Mouse (Mus musculus) cerebral cortex, adult 2 months (tissue): ENCODE results near the gene Gm12253.

ENCODE experiments used
- WGBS: fragments of 180-500 bp; shearing (Covaris S2); methylation state at CpG from one replicate; pipeline ENCODE4 v1.1.7; 2018; 5-methylcytosine and 5-hydroxymethylcytosine counted together

Gene Gm12253

DNA sequence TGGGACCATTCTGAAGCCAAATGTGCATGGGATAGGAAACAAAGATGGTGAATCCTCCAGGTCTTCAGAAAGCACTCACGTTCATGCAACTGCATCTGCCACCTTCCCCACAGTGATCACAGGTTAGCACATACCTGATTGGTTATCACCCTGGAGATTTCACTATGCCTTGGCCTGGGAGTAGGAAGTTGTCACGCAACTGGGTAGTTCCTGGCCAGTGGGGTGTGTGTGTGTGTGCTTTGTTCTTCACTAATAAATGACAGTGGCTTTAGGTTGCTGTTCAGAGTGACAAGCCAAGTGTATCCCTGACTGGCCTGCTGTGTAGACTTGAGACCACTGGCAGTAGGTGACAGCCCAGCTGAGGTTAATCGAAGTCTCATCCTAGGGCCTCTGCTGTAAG is at the start of gene Gm12253:
Gene Gm12253 (plus strand): TSS at position 301 of the 400 bp plus-strand sequence.
- 82% methylated on average over 3 of the region's 3 CpGs for WGBS

GRCm38 (mm10) chr11:58399985-58400645 is 32.2 kb upstream of the Gm12253 start:
- 49% methylated on average over 6 of the region's 6 CpGs for WGBS

- 49% methylated on average over 5 of the region's 5 CpGs for WGBS
Observed at GRCm38 (mm10) chr11:58400655-58401054, 31.7 kb upstream of the Gm12253 start.

DNA sequence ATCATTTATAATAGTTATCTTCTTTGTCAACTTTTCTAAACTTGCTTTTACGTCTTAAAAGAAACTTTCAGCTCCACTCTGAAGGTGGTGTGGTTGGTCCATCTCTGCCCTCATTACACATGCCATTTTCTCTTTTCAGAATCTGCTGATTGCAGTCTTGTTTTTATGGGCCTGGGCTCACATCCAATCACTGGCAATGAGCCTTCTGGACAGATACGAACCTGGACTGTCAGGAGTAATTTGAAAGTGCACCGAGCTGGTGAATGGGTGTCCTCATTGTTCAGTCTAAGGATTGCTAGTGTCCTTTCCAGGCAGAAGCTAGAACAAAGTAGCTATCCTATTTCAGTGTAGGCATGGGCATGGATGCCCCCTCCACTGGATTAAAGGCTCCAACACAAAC is 24.3 kb upstream of the Gm12253 start:
- WGBS = 46% methylated on average over 3 of the region's 3 CpGs

DNA sequence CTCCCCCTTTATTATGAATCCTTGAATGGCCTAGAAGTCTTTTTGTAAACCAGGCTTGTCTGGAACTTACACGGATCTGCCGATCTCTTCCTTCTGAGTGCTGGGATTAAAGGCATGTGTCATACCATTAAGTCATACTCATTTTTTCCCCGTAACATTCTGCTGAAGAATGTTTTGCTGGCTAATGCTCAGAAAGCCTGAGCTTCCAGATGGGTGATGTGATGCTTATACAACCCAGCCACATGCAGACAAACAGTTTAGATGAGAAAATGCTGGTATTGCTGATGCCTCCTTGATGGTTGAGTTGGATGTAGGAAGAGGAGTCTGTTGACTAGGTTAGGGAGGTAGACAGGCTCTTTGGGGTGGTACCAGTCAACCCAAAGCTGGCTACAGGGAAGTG is 14.0 kb upstream of the Gm12253 start:
- WGBS = 68% methylated on average over 3 of the region's 3 CpGs

DNA sequence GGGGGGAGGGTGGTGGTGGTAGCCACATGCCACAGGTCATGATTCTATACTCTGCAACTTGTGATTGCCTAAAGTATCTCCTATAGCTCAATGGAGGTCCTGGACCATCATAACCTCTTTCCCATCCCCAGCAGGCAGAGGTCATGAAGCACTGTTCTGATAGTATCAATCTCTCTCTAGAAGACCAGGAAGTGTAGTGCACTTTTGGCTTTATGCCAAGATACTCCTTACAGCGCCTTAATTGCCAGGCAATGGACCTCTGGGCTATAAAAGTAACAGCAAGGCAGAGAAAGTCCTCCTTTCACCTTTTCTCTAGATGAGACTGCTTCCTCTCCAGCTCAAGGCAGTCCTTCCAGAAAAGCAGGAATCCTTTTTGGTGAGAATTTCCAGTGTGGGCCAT is 11.5 kb upstream of the Gm12253 start, which contains the start of gene 1810065E05Rik:
Gene 1810065E05Rik (plus strand): TSS at position 297 of the 400 bp plus-strand sequence.
- WGBS = 48% methylated on average over 1 of the region's 1 CpGs

- 57% methylated on average over 5 of the region's 5 CpGs for WGBS
Observed at GRCm38 (mm10) chr11:58437866-58438265, 5.5 kb downstream of the Gm12253 start.

DNA sequence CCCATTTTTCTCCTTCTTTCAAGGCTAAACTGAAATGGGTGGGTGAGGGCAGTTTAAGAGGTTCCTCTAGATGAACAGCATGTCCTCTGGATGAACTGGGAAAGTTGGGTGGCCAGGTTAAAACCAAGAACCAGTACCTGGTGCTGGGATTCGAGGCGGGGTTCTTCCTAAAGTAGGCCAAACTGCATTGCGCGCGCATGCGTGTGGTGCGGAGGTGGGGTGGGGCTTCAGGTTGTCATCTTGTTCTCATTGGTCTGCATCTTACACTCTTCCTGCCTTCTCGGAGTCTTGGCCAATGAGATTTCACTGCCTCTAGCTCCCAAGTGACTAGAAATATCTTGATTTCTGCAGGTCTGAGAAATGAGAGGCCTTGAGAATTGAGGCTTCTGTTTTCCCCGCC is 20.4 kb downstream of the Gm12253 start, which contains the start of gene Lypd9:
Gene Lypd9 (minus strand): TSS at position 165 of the 400 bp plus-strand sequence.
- 97% methylated on average over 9 of the region's 9 CpGs for WGBS

DNA sequence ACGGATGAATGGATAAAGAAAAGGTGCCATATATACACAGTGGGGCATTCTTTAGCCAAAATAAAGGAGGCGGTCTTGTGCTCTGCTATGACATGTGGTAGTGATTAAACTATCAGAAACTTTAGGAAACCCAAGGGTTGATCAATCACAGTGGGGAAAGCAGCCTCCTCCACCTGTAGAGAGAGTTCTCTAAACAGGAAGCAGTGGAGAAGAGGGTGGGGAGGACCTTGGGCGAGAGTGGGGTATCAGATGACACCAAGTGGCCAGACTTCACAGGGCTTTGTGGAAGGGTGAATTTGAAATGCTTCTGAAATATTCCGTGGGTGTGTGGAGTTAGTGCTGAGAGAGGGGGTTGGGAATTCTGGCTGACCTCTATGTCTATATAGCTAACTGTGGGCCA is 21.2 kb downstream of the Gm12253 start:
- WGBS = 80% methylated on average over 4 of the region's 4 CpGs

GRCm38 (mm10) chr11:58462170-58462569 is 29.8 kb downstream of the Gm12253 start, which contains the start of gene Olfr30:
Gene Olfr30, minus strand, starts transcription at chr11:58462270.

